Mouse (Mus musculus): ENCODE data around the gene Pnmal1.

- TF ChIP-seq CTCF (IDR thresholded peaks at IDR 0.05; ENCODE audit: borderline replicate concordance, insufficient read depth, low read length) (no peak), POLR2A (IDR thresholded peaks at IDR 0.05; ENCODE audit: low read depth, low read length) (no peak)
These were observed 47.1 kb upstream of the Pnmal1 start for GRCm38 (mm10) chr7:16912360-16912759.

Measured in embryonic fibroblast, embryonic 13.5 days (primary cell).